Mouse (Mus musculus): ENCODE data around the gene Gckr.
"Not testable (repeated sequence)": the region's sequence is repeated elsewhere in the genome, so short reads cannot be mapped to it uniquely, and the experiment has no call there.

The Gckr gene

GRCm38 (mm10) chr5:31295606-31296141, 1.6 kb upstream of the Gckr start, which contains the start of gene Fndc4:
Fndc4 (minus strand) TSS chr5:31296080.
- DNase-seq = peak; percentile 18 to 59

GRCm38 (mm10) chr5:31297981-31298380, 738 bp downstream of the Gckr start:
- DNase-seq = peak; percentile 21 to 51

- no peak for DNase-seq
Measured at GRCm38 (mm10) chr5:31298486-31298885, 1.2 kb downstream of the Gckr start.

- no peak for DNase-seq
Measured at GRCm38 (mm10) chr5:31301866-31302265, 4.6 kb downstream of the Gckr start.

- DNase-seq = no peak
Measured at GRCm38 (mm10) chr5:31303093-31303492, 5.8 kb downstream of the Gckr start.

GRCm38 (mm10) chr5:31312806-31313205, 15.6 kb downstream of the Gckr start:
- no peak for DNase-seq

GRCm38 (mm10) chr5:31322776-31323175, 25.5 kb downstream of the Gckr start:
- no peak for DNase-seq

GRCm38 (mm10) chr5:31324085-31324484, 26.8 kb downstream of the Gckr start:
- DNase-seq = no peak

GRCm38 (mm10) chr5:31326850-31327249, 29.6 kb downstream of the Gckr start:
- DNase-seq = peak in 1 of 2 experiments; percentile 15

GRCm38 (mm10) chr5:31328255-31328654, 31.0 kb downstream of the Gckr start:
- peak; percentile 71 to 84 for DNase-seq

GRCm38 (mm10) chr5:31357586-31357985, 60.3 kb downstream of the Gckr start:
- not testable (repeated sequence) for DNase-seq

- DNase-seq = no peak
Measured at GRCm38 (mm10) chr5:31360955-31361354, 63.7 kb downstream of the Gckr start.
